In the genomic region with DNA sequence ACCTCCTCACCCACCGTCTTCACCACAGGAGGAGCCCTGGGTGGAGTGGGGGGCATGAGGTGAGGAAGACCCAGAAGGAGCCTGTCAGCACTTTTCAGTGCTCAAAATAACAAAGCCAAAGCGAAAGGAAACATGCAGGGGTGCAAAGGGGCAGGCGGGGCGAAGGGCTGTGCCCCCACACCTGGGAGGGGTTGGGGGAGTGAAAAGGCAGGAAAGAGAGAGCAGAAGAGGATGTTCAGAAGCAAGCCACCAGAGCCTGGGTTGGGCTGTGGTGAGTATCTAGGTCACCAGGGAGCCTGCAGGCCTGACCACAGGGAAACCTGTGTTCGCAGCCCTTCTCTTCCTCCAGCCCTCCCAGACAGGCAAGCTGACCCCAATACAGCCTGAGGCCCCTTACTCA, we compare ENCODE assay signal across 27 mouse cellular contexts. TPM values are rescaled to one million over a fixed set of nuclear protein-coding genes. Genes with fewer than 3 reads are reported as not detected.
DNase-seq lines count a peak whose midpoint lies in the region; ATAC-seq lines count a peak whose summit lies in the region.
"Had no signal": no experiment of that assay in that cellular context is flagged by ENCODE, and none has a peak within 500 bp of the region (broad histone marks: within the 10 kb centered on the region; RNA-seq: fewer than 3 reads in every experiment).

No protein-coding gene starts in this region.

- ATAC-seq in activated CD4-positive, CD25-positive, alpha-beta regulatory T cell, adult 4 months, result peak; percentile 90
- ATAC-seq in megakaryocyte progenitor cell, adult 5-6 weeks (replicated peaks; ENCODE audit: poor library complexity), result peak; percentile 70
- ATAC-seq: forebrain, embryonic 15.5 days; intestine, postnatal 0 days; midbrain, embryonic 13.5 days; Patski had no signal

- DNase-seq in CD4-positive helper T cell, adult 2 months (ENCODE audit: low read depth, low spot score), result peak; percentile 46
- peak; percentile 93 for DNase-seq in thymus, postnatal 14 days
- no peak for DNase-seq in kidney, postnatal 10 days
- no peak for DNase-seq in cerebellum, adult 11 months
- no peak for DNase-seq in embryo, embryonic 11 days
- DNase-seq: adrenal gland, postnatal 36 days; cerebellum, adult 18-20 months; gastrocnemius, postnatal 14 days; heart, adult 2 months; heart, postnatal 14 days; spleen, adult 18-20 months had no signal

RNA-seq across cellular contexts. Expression of a gene that starts 10.3 kb away (rescaled TPM):
- polyA plus RNA-seq in activated CD4-positive, CD25-positive, alpha-beta regulatory T cell, adult 4 months (2017; shearing (Covaris generic)), result 1 to 10 TPM in 1 of 2 experiments, under 1 TPM in 1; 0.29 to 1.4 TPM
- not detected in 2 replicates for total RNA-seq in megakaryocyte progenitor cell, adult 5-6 weeks (2015)
- not detected in 2 replicates for total RNA-seq in megakaryocyte progenitor cell, adult 5-6 weeks (2017)
- total RNA-seq: ES-E14 had no signal

RNA-seq across cellular contexts. Expression of a gene that starts 15.5 kb away (rescaled TPM):
- polyA plus RNA-seq in activated CD4-positive, CD25-positive, alpha-beta regulatory T cell, adult 4 months (2017; shearing (Covaris generic)), result 1 to 10 TPM; 6.5 to 7.4 TPM
- total RNA-seq in megakaryocyte progenitor cell, adult 5-6 weeks (2015), result 0.05 and 0.15 TPM in 2 replicates
- total RNA-seq in megakaryocyte progenitor cell, adult 5-6 weeks (2017), result 0.44 TPM in 1 of 2 replicates, not detected in the other
- total RNA-seq: ES-E14 had no signal

RNA-seq across cellular contexts. Expression of a gene that starts 25.0 kb away (rescaled TPM):
- 1 to 10 TPM; 4.9 to 6.1 TPM for polyA plus RNA-seq in activated CD4-positive, CD25-positive, alpha-beta regulatory T cell, adult 4 months (2017; shearing (Covaris generic))
- 12.7 and 13.2 TPM in 2 replicates for total RNA-seq in megakaryocyte progenitor cell, adult 5-6 weeks (2015)
- total RNA-seq in megakaryocyte progenitor cell, adult 5-6 weeks (2017), result 3.9 and 5.5 TPM in 2 replicates

RNA-seq across cellular contexts. Expression of a gene that starts 25.8 kb away (rescaled TPM):
- polyA plus RNA-seq in activated CD4-positive, CD25-positive, alpha-beta regulatory T cell, adult 4 months (2017; shearing (Covaris generic)), result not detected
- not detected in 2 replicates for total RNA-seq in megakaryocyte progenitor cell, adult 5-6 weeks (2015)
- not detected in 2 replicates for total RNA-seq in megakaryocyte progenitor cell, adult 5-6 weeks (2017)
- total RNA-seq: ES-E14; heart, adult 2 months had no signal
- polyA plus RNA-seq: C2C12, Patski had no signal

RNA-seq across cellular contexts. Expression of a gene that starts 46.1 kb away (rescaled TPM):
- not detected for polyA plus RNA-seq in activated CD4-positive, CD25-positive, alpha-beta regulatory T cell, adult 4 months (2017; shearing (Covaris generic))
- total RNA-seq in megakaryocyte progenitor cell, adult 5-6 weeks (2015), result not detected in 2 replicates
- total RNA-seq in megakaryocyte progenitor cell, adult 5-6 weeks (2017), result not detected in 2 replicates
- total RNA-seq: adrenal gland, postnatal 36 days; heart, adult 2 months; heart, postnatal 14 days; layer of hippocampus, adult 18-20 months; layer of hippocampus, postnatal 25 days; left cerebral cortex, postnatal 14 days had no signal
- polyA plus RNA-seq: C2C12; cortical plate, adult 2 months; heart, adult 2 months; hindbrain, embryonic 14.5 days; intestine, postnatal 0 days; kidney, embryonic 15.5 days; liver, embryonic 14.5 days; neural tube, embryonic 13.5 days had no signal

Comparison
In these comparisons a context has a peak if more than half of its experiments do, and no peak if none do; other contexts are left out.
1. DNase-seq: peak in CD4-positive helper T cell, adult 2 months (single experiment) and thymus, postnatal 14 days (single experiment); none in kidney, postnatal 10 days (single experiment), cerebellum, adult 11 months (single experiment) and embryo, embryonic 11 days (single experiment).